Comparison of ENCODE assay signal across 8 mouse cellular contexts in the genomic region with DNA sequence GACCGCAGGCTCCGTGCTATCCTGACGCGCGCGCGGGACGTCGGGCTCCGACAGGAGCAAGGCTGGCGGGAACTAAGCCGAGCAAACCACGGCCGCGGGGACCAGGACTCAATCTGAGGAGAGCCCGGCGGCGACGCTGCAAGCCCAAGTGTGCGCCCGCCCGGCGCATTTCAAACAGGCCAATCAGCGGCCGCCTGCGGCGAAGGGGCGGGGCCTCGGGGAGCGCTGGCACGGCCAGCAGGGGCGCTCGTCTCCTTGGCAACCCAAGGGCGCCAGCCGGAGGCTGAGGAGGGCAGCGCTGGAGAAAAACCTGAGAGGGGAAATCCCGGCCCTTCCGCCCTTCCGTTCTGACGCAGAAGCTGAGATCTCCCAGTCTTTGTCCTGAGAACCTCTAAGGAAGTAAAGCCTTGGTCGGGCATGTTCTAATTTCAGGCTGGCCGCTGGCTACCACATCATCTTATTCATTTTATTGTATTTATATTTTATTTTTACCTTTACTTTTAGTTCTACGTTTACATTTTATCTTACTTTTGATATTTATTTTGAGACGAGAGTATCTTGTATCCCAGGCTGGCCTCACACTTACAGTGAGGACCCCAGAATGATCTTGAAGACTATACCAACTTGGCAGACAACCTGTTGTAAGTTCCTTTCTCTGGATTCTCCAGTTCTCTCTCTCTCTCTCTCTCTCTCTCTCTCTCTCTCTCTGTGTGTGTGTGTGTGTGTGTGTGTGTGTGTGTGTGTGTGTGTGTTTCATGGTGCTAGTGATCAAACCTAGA. TPM values are rescaled to one million over a fixed set of nuclear protein-coding genes. Genes with fewer than 3 reads are reported as not detected.
DNase-seq lines count a peak whose midpoint lies in the region; ATAC-seq and TF ChIP-seq lines count a peak whose summit lies in the region.

A gene (minus strand): TSS at position 152 of the 779 bp plus-strand sequence.

- TF ChIP-seq EP300 in lung, postnatal 0 days (IDR thresholded peaks at IDR 0.05): peak; percentile 68

- peak; percentile 87 for TF ChIP-seq CTCF in lung, postnatal 0 days (IDR thresholded peaks at IDR 0.05)

- DNase-seq in MEL-GATA-1-ER (ENCODE audit: extremely low read depth, low read depth): peak; percentile 84
- DNase-seq in cerebellum, adult 8-10 months: peak; percentile 95
- peak; percentile 99 for DNase-seq in hindbrain, embryonic 10.5 days (ENCODE audit: low spot score)
- peak; percentile 90 for DNase-seq in layer of hippocampus, adult 9-11 months
- peak; percentile 98 for DNase-seq in lung, postnatal 0 days (ENCODE audit: low spot score)
- peak; percentile 97 for DNase-seq in ovary, postnatal 14 days (ENCODE audit: low spot score)
- peak; percentile 99 for DNase-seq in thymus, postnatal 14 days

- H3K27ac ChIP-seq in hindbrain, embryonic 10.5 days: peak within 1 kb of the TSS; percentile 95
- peak within 1 kb of the TSS; percentile 72 for H3K27ac ChIP-seq in lung, postnatal 0 days (ENCODE audit: low read length)

- H3K36me3 ChIP-seq in hindbrain, embryonic 10.5 days: peaks cover 29% of the 10 kb centered on the region
- no peaks in the 10 kb centered on the region for H3K36me3 ChIP-seq in lung, postnatal 0 days (ENCODE audit: insufficient read depth, low read length)

- no peaks in the 10 kb centered on the region for H3K27me3 ChIP-seq in hindbrain, embryonic 10.5 days (ENCODE audit: insufficient read depth, poor library complexity, severe bottlenecking)
- no peaks in the 10 kb centered on the region for H3K27me3 ChIP-seq in lung, postnatal 0 days (replicated peaks; ENCODE audit: insufficient read depth, low read length)

- peak; percentile 95 for ATAC-seq in frontal cortex, adult (ENCODE audit: low TSS enrichment)
- peak; percentile 95 for ATAC-seq in lung, postnatal 0 days

- H3K9me3 ChIP-seq in hindbrain, embryonic 10.5 days: no peaks in the 10 kb centered on the region
- no peaks in the 10 kb centered on the region for H3K9me3 ChIP-seq in lung, postnatal 0 days (ENCODE audit: low read length)

- 1% methylated on average over 44 of the region's 44 CpGs for WGBS in hindbrain, embryonic 10.5 days
- WGBS in lung, postnatal 0 days: 1% methylated on average over 43 of the region's 44 CpGs

- H3K9ac ChIP-seq in lung, postnatal 0 days (replicated peaks; ENCODE audit: low read depth): peak within 1 kb of the TSS; percentile 34

- H3K4me2 ChIP-seq in lung, postnatal 0 days (replicated peaks; ENCODE audit: low read depth, low read length): peak within 1 kb of the TSS; percentile 100

- H3K4me1 ChIP-seq in hindbrain, embryonic 10.5 days (replicated peaks): peaks cover 36% of the 10 kb centered on the region
- H3K4me1 ChIP-seq in lung, postnatal 0 days (ENCODE audit: insufficient read depth, low read depth, low read length): peaks cover 8% of the 10 kb centered on the region; the same call in 1 of the 2 replicates

- peak within 1 kb of the TSS; percentile 97 for H3K4me3 ChIP-seq in hindbrain, embryonic 10.5 days
- peak within 1 kb of the TSS; percentile 62 for H3K4me3 ChIP-seq in lung, postnatal 0 days (ENCODE audit: low read depth, low read length)

RNA-seq across cellular contexts. Expression of the gene that starts here (rescaled TPM):
- polyA plus RNA-seq in hindbrain, embryonic 10.5 days (2016; fragmentation: Nextera tagmentation; extraction: Ambion mirVana): 75.7 and 110 TPM in 2 replicates
- polyA plus RNA-seq in lung, postnatal 0 days (2015; fragmentation: Nextera tagmentation; extraction: Ambion mirVana): 7.7 and 11.0 TPM in 2 replicates

Comparison
In these comparisons a context has a peak if more than half of its experiments do, and no peak if none do; other contexts are left out.
1. Peak in every context shown above with its lines: DNase-seq, ATAC-seq, H3K4me3 ChIP-seq and H3K27ac ChIP-seq.